Comparison of ENCODE assay signal across 16 mouse cellular contexts in genomic region chr9:103072204-103072599, GRCm38 (mm10). TPM values are rescaled to one million over a fixed set of nuclear protein-coding genes. Genes with fewer than 3 reads are reported as not detected.
DNase-seq lines count a peak whose midpoint lies in the region; ATAC-seq and TF ChIP-seq lines count a peak whose summit lies in the region.
"Had no signal": no experiment of that assay in that cellular context is flagged by ENCODE, and none has a peak within 500 bp of the region (broad histone marks: within the 10 kb centered on the region; RNA-seq: fewer than 3 reads in every experiment).

No protein-coding gene starts in this region.

- H3K4me3 ChIP-seq in limb, embryonic 14.5 days (replicated peaks; ENCODE audit: low read length): no peak overlapping the region
- H3K4me3 ChIP-seq in limb, embryonic 10.5 days: no peak overlapping the region
- H3K4me3 ChIP-seq in myocyte: no peak overlapping the region
- H3K4me3 ChIP-seq: embryonic facial prominence, embryonic 10.5 days; forebrain, embryonic 13.5 days; heart, embryonic 12.5 days; hindbrain, embryonic 15.5 days had no signal

- no peaks in the 10 kb centered on the region for H3K9me3 ChIP-seq in limb, embryonic 14.5 days (ENCODE audit: control insufficient read depth, low read length)
- H3K9me3 ChIP-seq in limb, embryonic 10.5 days (replicated peaks): no peaks in the 10 kb centered on the region
- H3K9me3 ChIP-seq: embryonic facial prominence, embryonic 10.5 days; forebrain, embryonic 13.5 days; hindbrain, embryonic 15.5 days had no signal

- H3K27ac ChIP-seq in limb, embryonic 14.5 days (replicated peaks; ENCODE audit: low read depth, low read length): no peak overlapping the region
- H3K27ac ChIP-seq in limb, embryonic 10.5 days: no peak overlapping the region
- H3K27ac ChIP-seq: embryonic facial prominence, embryonic 10.5 days; forebrain, embryonic 13.5 days; hindbrain, embryonic 15.5 days had no signal

- no peak overlapping the region for H3ac ChIP-seq in myocyte (ENCODE audit: control insufficient read depth, insufficient read length)

- peaks cover 1% of the 10 kb centered on the region for H3K4me1 ChIP-seq in limb, embryonic 14.5 days (ENCODE audit: control insufficient read depth, insufficient read depth, low read length)
- no peaks in the 10 kb centered on the region for H3K4me1 ChIP-seq in limb, embryonic 10.5 days

- H3K36me3 ChIP-seq in limb, embryonic 14.5 days (ENCODE audit: control insufficient read depth, insufficient read depth, low read length): no peaks in the 10 kb centered on the region
- H3K36me3 ChIP-seq in limb, embryonic 10.5 days: no peaks in the 10 kb centered on the region
- no peaks in the 10 kb centered on the region for H3K36me3 ChIP-seq in myocyte (ENCODE audit: control insufficient read depth, insufficient read depth)
- H3K36me3 ChIP-seq: embryonic facial prominence, embryonic 10.5 days; G1E; hindbrain, embryonic 15.5 days had no signal

- no peak overlapping the region for H3K9ac ChIP-seq in limb, embryonic 14.5 days (ENCODE audit: low read depth, low read length, severe bottlenecking)
- H3K9ac ChIP-seq: forebrain, embryonic 13.5 days; forebrain, postnatal 0 days; heart, embryonic 12.5 days; hindbrain, embryonic 15.5 days had no signal

- ATAC-seq in limb, embryonic 14.5 days (ENCODE audit: low FRiP score, low read depth): 0 out of 2 replicates have a peak, but pooled peaks have one; percentile 19
- ATAC-seq: CD4-positive, CD25-positive, alpha-beta regulatory T cell, adult 4 months; forebrain, embryonic 13.5 days; forebrain, postnatal 0 days had no signal

- 92% methylated on average over 6 of the region's 6 CpGs for WGBS in limb, embryonic 14.5 days
- WGBS in limb, embryonic 10.5 days: 90% methylated on average over 6 of the region's 6 CpGs

- H3K79me2 ChIP-seq in myocyte (ENCODE audit: control insufficient read depth, insufficient read depth): no peaks in the 10 kb centered on the region

- no peaks in the 10 kb centered on the region for H3K27me3 ChIP-seq in limb, embryonic 14.5 days (ENCODE audit: control insufficient read depth, insufficient read depth, low read length)
- no peaks in the 10 kb centered on the region for H3K27me3 ChIP-seq in limb, embryonic 10.5 days (ENCODE audit: low read depth, poor library complexity, severe bottlenecking)
- no peaks in the 10 kb centered on the region for H3K27me3 ChIP-seq in myocyte (ENCODE audit: control insufficient read depth, insufficient read depth, insufficient read length)
- H3K27me3 ChIP-seq: forebrain, embryonic 13.5 days; heart, embryonic 12.5 days; hindbrain, embryonic 15.5 days had no signal

- no peak overlapping the region for H3K4me2 ChIP-seq in limb, embryonic 14.5 days (replicated peaks; ENCODE audit: low read depth, low read length, severe bottlenecking)
- H3K4me2 ChIP-seq in myocyte (ENCODE audit: low read depth): peak overlapping the region; percentile 63
- H3K4me2 ChIP-seq: forebrain, embryonic 13.5 days; heart, embryonic 12.5 days; hindbrain, embryonic 15.5 days had no signal

- no peak for TF ChIP-seq POLR2A in limb, embryonic 14.5 days (IDR thresholded peaks at IDR 0.05; ENCODE audit: borderline replicate concordance, extremely low read depth, insufficient read depth, insufficient read length)
- no peak for TF ChIP-seq POLR2A in myocyte (IDR thresholded peaks at IDR 0.05; ENCODE audit: insufficient read length, low read depth)

- peak; percentile 4 for DNase-seq in adrenal gland, postnatal 14 days
- DNase-seq in adrenal gland, postnatal 10 days: no peak
- DNase-seq in heart, adult 11 months: peak; percentile 85
- DNase-seq in heart, postnatal 4 days: no peak
- DNase-seq in limb, embryonic 14.5 days (ENCODE audit: low spot score): no peak
- no peak for DNase-seq in limb, embryonic 10.5 days (ENCODE audit: low spot score)
- DNase-seq: B cell, adult 2 months; forebrain, postnatal 0 days; gastrocnemius, postnatal 14 days had no signal

TF ChIP-seq in myocyte, 11 proteins besides CTCF, POLR2A, EP300 and RAD21:
- TF ChIP-seq E2F4 (IDR thresholded peaks at IDR 0.05; ENCODE audit: insufficient read depth): no peak
- TF ChIP-seq TCF3 (IDR thresholded peaks at IDR 0.05; ENCODE audit: insufficient read length, low read depth): no peak
- TF ChIP-seq REST (IDR thresholded peaks at IDR 0.05; ENCODE audit: insufficient read depth, insufficient read length): no peak
- TF ChIP-seq CEBPB (IDR thresholded peaks at IDR 0.05; ENCODE audit: insufficient read depth, poor library complexity, severe bottlenecking): no peak
- no peak for TF ChIP-seq SRF (IDR thresholded peaks at IDR 0.05; ENCODE audit: control insufficient read depth, insufficient read length, low read depth)
- no peak for TF ChIP-seq POLR2AphosphoS2 (IDR thresholded peaks at IDR 0.05; ENCODE audit: insufficient read length, low read depth)
- no peak for TF ChIP-seq MAX (IDR thresholded peaks at IDR 0.05; ENCODE audit: low read depth)
- no peak for TF ChIP-seq TCF12 (IDR thresholded peaks at IDR 0.05; ENCODE audit: insufficient read depth, poor library complexity, severe bottlenecking)

RNA-seq across cellular contexts. Expression of gene Rab6b, which starts 39.4 kb away (rescaled TPM):
- 3.1 and 9.2 TPM in 2 replicates for total RNA-seq in adrenal gland, postnatal 14 days (2021)
- total RNA-seq in adrenal gland, postnatal 10 days (2021): 10 to 100 TPM in 1 of 2 experiments, 1 to 10 TPM in 1; 7.0 to 14.7 TPM
- 1 to 10 TPM; 1.3 to 1.4 TPM for total RNA-seq in heart, postnatal 4 days (2021)
- 8.1 and 9.6 TPM in 2 replicates for polyA plus RNA-seq in limb, embryonic 14.5 days (2012; rRNA removed)
- 3.5 and 4.2 TPM in 2 replicates for polyA plus RNA-seq in limb, embryonic 14.5 days (2014; fragmentation: Nextera tagmentation; extraction: Ambion mirVana)
- polyA plus RNA-seq in limb, embryonic 10.5 days (2016; fragmentation: Nextera tagmentation; extraction: Ambion mirVana): 1.2 and 2.1 TPM in 2 replicates
- 2.4 TPM for polyA plus RNA-seq in myocyte (2012; fragmentation: generic; extraction: Trizol)
- polyA plus RNA-seq: G1E had no signal

Comparison
In these comparisons a context has a peak if more than half of its experiments do, and no peak if none do; other contexts are left out.
1. DNase-seq: peak in adrenal gland, postnatal 14 days (single experiment) and heart, adult 11 months (single experiment); none in adrenal gland, postnatal 10 days (single experiment), heart, postnatal 4 days (single experiment), limb, embryonic 14.5 days (single experiment) and limb, embryonic 10.5 days (single experiment).